Mouse (Mus musculus): Measurements from ENCODE around the gene Wnt8b.

- TF ChIP-seq EP300 (optimal IDR thresholded peaks at IDR 0.05) = no peak
- no peak for TF ChIP-seq CTCF (IDR thresholded peaks at IDR 0.05; ENCODE audit: low read depth)
These were observed 31.8 kb upstream of the Wnt8b start for GRCm38 (mm10) chr19:44461500-44461899.
